Mouse (Mus musculus) layer of hippocampus, adult 8-10 months (tissue): ENCODE results near the gene Eml5. TPM values are rescaled to one million over a fixed set of nuclear protein-coding genes. Genes with fewer than 3 reads are reported as not detected.
A peak's percentile ranks its signal among the peaks of the same experiment; 100 is the strongest.

ENCODE experiments used
- DNase-seq, 2 experiments: peaks; one replicate each; pipeline ENCODE4 v3.0.0; 2022; ENCODE audit warnings: low spot score in 2 of 2
- total RNA-seq, 4 experiments: library from RNA; stranded (reverse); gene quantifications; 2 replicates each; pipeline ENCODE4 v1.2.4; 2022

The Eml5 gene
- 100 to 1,000 TPM in 1 of 4 experiments, 10 to 100 TPM in 3; 69.1 to 116 (median 97.2) TPM for total RNA-seq

- peak; percentile 47 to 69 for DNase-seq
Measured at GRCm38 (mm10) chr12:98900881-98901801, at the start of gene Eml5. TSS of gene Eml5 (minus strand) at chr12:98901484.

- DNase-seq: no peak
Measured at GRCm38 (mm10) chr12:98932856-98933255, 31.6 kb upstream of the Eml5 start.

- DNase-seq: no peak
Measured at GRCm38 (mm10) chr12:98932441-98932840, 31.2 kb upstream of the Eml5 start.

- DNase-seq: no peak
Measured at GRCm38 (mm10) chr12:98931174-98931573, 29.9 kb upstream of the Eml5 start.

- peak; percentile 80 to 90 for DNase-seq
Measured at GRCm38 (mm10) chr12:98920194-98920991, 19.1 kb upstream of the Eml5 start, which contains the start of gene Ttc8. TSS of gene Ttc8 (plus strand) at chr12:98920574.

- DNase-seq: no peak
Measured at GRCm38 (mm10) chr12:98910096-98910495, 8.8 kb upstream of the Eml5 start.

GRCm38 (mm10) chr12:98905466-98905865 lies 4.2 kb upstream of the Eml5 start:
- no peak for DNase-seq

GRCm38 (mm10) chr12:98900341-98900880 lies 873 bp downstream of the Eml5 start:
- DNase-seq: no peak

- DNase-seq: no peak
Measured at GRCm38 (mm10) chr12:98899676-98900075, 1.6 kb downstream of the Eml5 start.

GRCm38 (mm10) chr12:98896761-98897160 lies 4.5 kb downstream of the Eml5 start:
- no peak for DNase-seq

GRCm38 (mm10) chr12:98884515-98884914 lies 16.8 kb downstream of the Eml5 start:
- DNase-seq: no peak

GRCm38 (mm10) chr12:98881796-98882195 lies 19.5 kb downstream of the Eml5 start:
- no peak for DNase-seq

GRCm38 (mm10) chr12:98878693-98879092 lies 22.6 kb downstream of the Eml5 start:
- DNase-seq: no peak

- no peak for DNase-seq
Measured at GRCm38 (mm10) chr12:98875216-98875615, 26.1 kb downstream of the Eml5 start.

- no peak for DNase-seq
Measured at GRCm38 (mm10) chr12:98872836-98873235, 28.4 kb downstream of the Eml5 start.

GRCm38 (mm10) chr12:98863436-98863835 lies 37.8 kb downstream of the Eml5 start:
- DNase-seq: no peak

GRCm38 (mm10) chr12:98860316-98860715 lies 41.0 kb downstream of the Eml5 start:
- no peak for DNase-seq

- peak in 1 of 2 experiments; percentile 38 for DNase-seq
Measured at GRCm38 (mm10) chr12:98850767-98851166, 50.5 kb downstream of the Eml5 start.

- DNase-seq: no peak
Measured at GRCm38 (mm10) chr12:98844774-98845173, 56.5 kb downstream of the Eml5 start.

- DNase-seq: no peak
Measured at GRCm38 (mm10) chr12:98840135-98840534, 61.1 kb downstream of the Eml5 start.

GRCm38 (mm10) chr12:98837940-98838339 lies 63.3 kb downstream of the Eml5 start:
- no peak for DNase-seq

- no peak for DNase-seq
Measured at GRCm38 (mm10) chr12:98835466-98835865, 65.8 kb downstream of the Eml5 start.
